In the genomic region with DNA sequence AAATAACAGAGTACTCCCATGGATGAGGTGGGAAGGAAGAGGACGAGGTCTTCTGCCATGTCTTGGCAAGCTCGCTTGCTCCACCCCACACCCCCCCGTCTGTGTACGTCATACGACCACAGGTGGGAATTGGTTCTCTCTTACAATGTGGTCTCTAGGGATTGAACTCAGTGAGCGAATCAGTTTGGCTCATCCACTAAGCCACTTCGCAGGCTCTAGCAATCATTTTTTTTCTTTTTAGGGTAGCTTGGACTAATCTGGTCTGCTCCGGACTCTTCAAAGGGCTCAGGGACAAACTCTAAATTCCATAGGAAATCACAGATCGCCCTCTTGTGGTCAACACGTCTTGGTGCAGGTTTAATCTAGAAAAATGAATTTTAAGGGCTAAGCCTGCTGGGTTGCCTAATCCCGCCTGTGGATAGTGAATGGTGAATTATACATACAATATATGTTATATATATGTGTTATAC, we compare ENCODE assay signal across 8 mouse cellular contexts. TPM values are rescaled to one million over a fixed set of nuclear protein-coding genes. Genes with fewer than 3 reads are reported as not detected.
A peak's percentile ranks its signal among the peaks of the same experiment; 100 is the strongest.
DNase-seq lines count a peak whose midpoint lies in the region; ATAC-seq lines count a peak whose summit lies in the region.

No protein-coding gene starts in this region.

- peak overlapping the region; percentile 63 for H3K4me2 ChIP-seq in heart, embryonic 16.5 days (ENCODE audit: low read depth, low read length)
- H3K4me2 ChIP-seq in stomach, embryonic 15.5 days = peak overlapping the region; percentile 52

- 10% methylated on average over 11 of the region's 11 CpGs for WGBS in heart, embryonic 16.5 days
- WGBS in stomach, embryonic 15.5 days = 14% methylated on average over 11 of the region's 11 CpGs

- DNase-seq in cerebellum, adult 11-12 months = no peak
- peak; percentile 64 for DNase-seq in Muller cell, postnatal 12 days (ENCODE audit: inconsistent ontology term)
- DNase-seq in embryo, embryonic 10.5 days (ENCODE audit: low spot score) = peak; percentile 92
- DNase-seq in kidney, postnatal 14 days = peak; percentile 69

- no peaks in the 10 kb centered on the region for H3K9me3 ChIP-seq in heart, embryonic 16.5 days (replicated peaks; ENCODE audit: control insufficient read depth, low read length)
- no peaks in the 10 kb centered on the region for H3K9me3 ChIP-seq in stomach, embryonic 15.5 days

- no peaks in the 10 kb centered on the region for H3K27me3 ChIP-seq in heart, embryonic 16.5 days (ENCODE audit: control insufficient read depth, insufficient read depth, low read length)
- H3K27me3 ChIP-seq in stomach, embryonic 15.5 days (replicated peaks) = no peaks in the 10 kb centered on the region

- peaks cover under 1% of the 10 kb centered on the region for H3K36me3 ChIP-seq in heart, embryonic 16.5 days (ENCODE audit: control insufficient read depth, insufficient read depth)
- 0 out of 2 replicates have a peak, but pooled peaks cover under 1% of the 10 kb centered on the region for H3K36me3 ChIP-seq in stomach, embryonic 15.5 days

- peak; percentile 63 for ATAC-seq in cerebellum, adult (ENCODE audit: insufficient number of reproducible peaks, low FRiP score, low TSS enrichment)
- peak; percentile 62 for ATAC-seq in heart, embryonic 16.5 days (replicated peaks; ENCODE audit: extremely low read depth, insufficient read depth, low FRiP score)
- ATAC-seq in megakaryocyte-erythroid progenitor cell, adult 5-6 weeks (replicated peaks; ENCODE audit: low FRiP score, low TSS enrichment, poor library complexity, severe bottlenecking) = peak; percentile 65
- peak; percentile 70; the same call in 1 of the 2 replicates for ATAC-seq in stomach, embryonic 15.5 days (ENCODE audit: insufficient read depth, low FRiP score, low read depth)

- H3K9ac ChIP-seq in heart, embryonic 16.5 days (ENCODE audit: low read length) = peak overlapping the region; percentile 61
- no peak overlapping the region for H3K9ac ChIP-seq in stomach, embryonic 15.5 days

- H3K4me1 ChIP-seq in heart, embryonic 16.5 days (ENCODE audit: control insufficient read depth, insufficient read depth, low read length) = peaks cover 14% of the 10 kb centered on the region
- H3K4me1 ChIP-seq in stomach, embryonic 15.5 days = 0 out of 2 replicates have a peak, but pooled peaks cover 3% of the 10 kb centered on the region

- H3K27ac ChIP-seq in heart, embryonic 16.5 days (ENCODE audit: low read length) = no peak overlapping the region
- H3K27ac ChIP-seq in stomach, embryonic 15.5 days = no peak overlapping the region

- H3K4me3 ChIP-seq in heart, embryonic 16.5 days (ENCODE audit: low read length) = peak overlapping the region; percentile 36
- H3K4me3 ChIP-seq in stomach, embryonic 15.5 days (replicated peaks) = peak overlapping the region; percentile 37

RNA-seq across cellular contexts. Expression of a gene that starts 14.8 kb away (rescaled TPM):
- 40.8 and 54.8 TPM in 2 replicates for polyA plus RNA-seq in heart, embryonic 16.5 days (2015; fragmentation: Nextera tagmentation; extraction: Ambion mirVana)
- total RNA-seq in megakaryocyte-erythroid progenitor cell, adult 5-6 weeks (2014; fragmentation: Nextera tagmentation) = 65.0 and 70.8 TPM in 2 replicates
- total RNA-seq in megakaryocyte-erythroid progenitor cell, adult 5-6 weeks (2017) = 113 and 125 TPM in 2 replicates
- 62.4 and 64.3 TPM in 2 replicates for polyA plus RNA-seq in stomach, embryonic 15.5 days (2015; fragmentation: Nextera tagmentation; extraction: Ambion mirVana)

RNA-seq across cellular contexts. Expression of a gene that starts 29.0 kb away (rescaled TPM):
- polyA plus RNA-seq in heart, embryonic 16.5 days (2015; fragmentation: Nextera tagmentation; extraction: Ambion mirVana) = not detected in 2 replicates
- not detected in 2 replicates for total RNA-seq in megakaryocyte-erythroid progenitor cell, adult 5-6 weeks (2014; fragmentation: Nextera tagmentation)
- not detected in 2 replicates for total RNA-seq in megakaryocyte-erythroid progenitor cell, adult 5-6 weeks (2017)
- polyA plus RNA-seq in stomach, embryonic 15.5 days (2015; fragmentation: Nextera tagmentation; extraction: Ambion mirVana) = not detected in 2 replicates
